Mouse (Mus musculus) liver, embryonic 18 days (tissue): Measurements from ENCODE around the gene Phlda3. TPM values are rescaled to one million over a fixed set of nuclear protein-coding genes. Genes with fewer than 3 reads are reported as not detected.

Experiments
- polyA plus RNA-seq: library from polyadenylated mRNA; depleted of rRNA; stranded (reverse); fragments of >200 nt; gene quantifications from 2 replicates; pipeline ENCODE4 v1.2.3, GENCODE M21; 2012; rRNA removed

The Phlda3 gene
- 4.0 and 4.2 TPM in 2 replicates for polyA plus RNA-seq

GRCm38 (mm10) chr1:135765645-135766591 lies at the start of gene Phlda3:
Phlda3 (plus strand) TSS chr1:135766119.

GRCm38 (mm10) chr1:135719983-135720382 lies 45.9 kb upstream of the Phlda3 start, which contains the start of gene Csrp1:
Csrp1 (plus strand) TSS chr1:135720061.

DNA sequence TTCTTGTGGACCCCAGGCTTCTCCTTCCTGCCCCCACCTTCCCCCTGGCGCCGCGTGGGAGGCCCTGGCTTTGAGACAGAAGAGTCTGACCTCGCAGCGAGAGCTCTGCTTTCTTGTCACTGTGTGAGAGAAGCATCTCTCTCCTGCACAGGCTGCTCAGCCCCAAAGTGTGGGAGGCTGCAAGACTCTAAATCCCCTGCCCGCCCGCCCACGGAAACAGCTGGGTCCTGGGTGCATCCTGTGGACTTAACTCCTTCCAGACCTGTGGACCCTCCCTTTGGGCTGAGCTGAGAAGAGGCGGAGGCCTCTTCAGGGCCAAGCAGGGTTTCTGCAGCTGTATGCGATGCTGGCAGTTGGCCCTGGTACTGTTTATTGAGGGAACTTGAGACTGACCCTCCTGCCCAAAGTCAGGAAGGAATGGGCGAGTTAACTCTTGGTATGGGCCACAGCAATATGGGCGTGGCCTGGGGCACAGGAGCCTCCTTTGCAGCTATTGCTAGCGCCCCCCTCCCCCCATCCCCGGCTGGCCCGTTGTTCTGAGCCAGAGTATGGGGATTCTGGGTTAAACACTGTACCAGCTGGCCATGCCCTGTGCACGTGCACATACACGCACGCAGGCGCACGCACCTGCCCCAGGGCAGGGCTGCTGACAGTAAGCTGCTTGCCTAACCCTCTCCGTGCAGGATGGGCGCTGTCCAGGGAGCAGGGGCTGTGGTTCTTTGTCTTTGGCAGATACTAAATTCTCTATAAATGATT lies 13.0 kb downstream of the Phlda3 start, which contains the start of gene Tnni1:
TSS of gene Tnni1 (plus strand) at position 655 of the 756 bp plus-strand sequence.

GRCm38 (mm10) chr1:135818481-135819086 lies 52.7 kb downstream of the Phlda3 start, which contains the start of gene Lad1:
Lad1 (plus strand) TSS chr1:135818598.

Other genes starting within 250 kb of the Phlda3 start
- 1.1 and 1.6 TPM in 2 replicates for gene Nav1, start 158.8 kb upstream of the Phlda3 start, polyA plus RNA-seq
- gene Csrp1, start 46.1 kb upstream of the Phlda3 start, polyA plus RNA-seq, result 36.6 and 38.3 TPM in 2 replicates
- gene Tnni1, start 13.3 kb downstream of the Phlda3 start, polyA plus RNA-seq, result 0.80 and 1.1 TPM in 2 replicates
- gene Lad1, start 52.5 kb downstream of the Phlda3 start, polyA plus RNA-seq, result 0.55 and 0.59 TPM in 2 replicates
- 2.9 and 3.1 TPM in 2 replicates for gene Tnnt2, start 70.2 kb downstream of the Phlda3 start, polyA plus RNA-seq
- gene Pkp1, start 153.1 kb downstream of the Phlda3 start, polyA plus RNA-seq, result not detected in 2 replicates
- gene Igfn1, start 240.2 kb downstream of the Phlda3 start, polyA plus RNA-seq, result 0.05 and 0.12 TPM in 2 replicates
- gene Tmem9, start 242.0 kb downstream of the Phlda3 start, polyA plus RNA-seq, result 79.1 and 80.8 TPM in 2 replicates